Mouse (Mus musculus) midbrain, embryonic 10.5 days (tissue): Measurements from ENCODE around the gene Mpv17l. TPM values are rescaled to one million over a fixed set of nuclear protein-coding genes. Genes with fewer than 3 reads are reported as not detected.
A peak's percentile ranks its signal among the peaks of the same experiment; 100 is the strongest.
"Not testable (repeated sequence)": the region's sequence is repeated elsewhere in the genome, so short reads cannot be mapped to it uniquely, and the experiment has no call there.

ENCODE experiments used
- DNase-seq: peaks from one replicate; pipeline ENCODE4 v3.0.0-alpha.2; 2017; ENCODE audit warnings: low spot score
- H3K27ac ChIP-seq: fragments of 300-500 bp; sonication (generic); replicated peaks from 2 replicates; pipeline ENCODE4 v1.5.1; 2016; ENCODE audit warnings: mild to moderate bottlenecking
- H3K27me3 ChIP-seq: fragments of 300-500 bp; sonication (generic); 2 replicates; pipeline ENCODE4 v1.6.1; 2016; ENCODE audit warnings: low read depth, mild to moderate bottlenecking; ENCODE audit not compliant: poor library complexity, severe bottlenecking
- H3K36me3 ChIP-seq: fragments of 300-500 bp; sonication (generic); 2 replicates; pipeline ENCODE4 v1.6.1; 2016; ENCODE audit warnings: mild to moderate bottlenecking, moderate library complexity
- H3K4me1 ChIP-seq: fragments of 300-500 bp; sonication (generic); 2 replicates; pipeline ENCODE4 v1.6.1; 2016
- H3K4me3 ChIP-seq: fragments of 300-500 bp; sonication (generic); 2 replicates; pipeline ENCODE4 v1.5.1; 2016; ENCODE audit warnings: mild to moderate bottlenecking, moderate library complexity
- H3K9me3 ChIP-seq: fragments of 300-500 bp; sonication (generic); replicated peaks from 2 replicates; pipeline ENCODE4 v1.6.1; 2016; ENCODE audit warnings: mild to moderate bottlenecking
- WGBS: fragments of 180-500 bp; shearing (Covaris S2); methylation state at CpG from one replicate; pipeline ENCODE4 v1.1.7; 2016; 5-methylcytosine and 5-hydroxymethylcytosine counted together
- polyA plus RNA-seq: library from polyadenylated mRNA; unstranded; fragments of >200 nt; fragmentation: Nextera tagmentation; extraction: Ambion mirVana; gene quantifications from 2 replicates; pipeline ENCODE4 v1.2.1, GENCODE M21; 2016

Gene Mpv17l
- polyA plus RNA-seq = 2.9 and 3.2 TPM in 2 replicates

- Histone ChIP-seq H3K4me3 (peak within 1 kb of the TSS; percentile 87), H3K27ac (peak within 1 kb of the TSS; percentile 89), H3K9me3 (no peaks in the 10 kb centered on the region), H3K4me1 (peaks cover 17% of the 10 kb centered on the region), H3K27me3 (no peaks in the 10 kb centered on the region), H3K36me3 (no peaks in the 10 kb centered on the region)
- peak; percentile 98 for DNase-seq
- WGBS = under 1% methylated on average over 47 of the region's 57 CpGs
Observed at GRCm38 (mm10) chr16:13902888-13903483, at the start of gene Mpv17l, which contains the start of gene Pdxdc1. Gene Mpv17l (plus strand): TSS chr16:13903161. Gene Pdxdc1 (minus strand): TSS chr16:13903131.

- Histone ChIP-seq H3K27ac (no peak overlapping the region), H3K4me3 (no peak overlapping the region), H3K4me1 (no peaks in the 10 kb centered on the region), H3K9me3 (no peaks in the 10 kb centered on the region), H3K36me3 (peaks cover 54% of the 10 kb centered on the region), H3K27me3 (no peaks in the 10 kb centered on the region)
- no peak for DNase-seq
- WGBS = 96% methylated on average over 4 of the region's 4 CpGs
Observed at GRCm38 (mm10) chr16:13853886-13854285, 49.1 kb upstream of the Mpv17l start.

GRCm38 (mm10) chr16:13866076-13866475, 36.9 kb upstream of the Mpv17l start:
- Histone ChIP-seq H3K9me3 (no peaks in the 10 kb centered on the region), H3K4me3 (no peak overlapping the region), H3K36me3 (peaks cover 19% of the 10 kb centered on the region), H3K27ac (no peak overlapping the region), H3K4me1 (peaks cover 10% of the 10 kb centered on the region), H3K27me3 (no peaks in the 10 kb centered on the region)
- no peak for DNase-seq
- WGBS = 90% methylated on average over 4 of the region's 4 CpGs

GRCm38 (mm10) chr16:13866616-13867015, 36.3 kb upstream of the Mpv17l start:
- Histone ChIP-seq H3K4me1 (peaks cover 10% of the 10 kb centered on the region), H3K4me3 (no peak overlapping the region), H3K27ac (no peak overlapping the region), H3K9me3 (no peaks in the 10 kb centered on the region), H3K36me3 (peaks cover 21% of the 10 kb centered on the region), H3K27me3 (no peaks in the 10 kb centered on the region)
- 92% methylated on average over 5 of the region's 5 CpGs for WGBS
- no peak for DNase-seq

GRCm38 (mm10) chr16:13867406-13867805, 35.6 kb upstream of the Mpv17l start:
- H3K27me3 ChIP-seq, H3K27ac ChIP-seq, DNase-seq, H3K9me3 ChIP-seq: not testable (repeated sequence)
- 12% methylated on average over 5 of the region's 5 CpGs for WGBS
- H3K4me1 ChIP-seq = peaks cover 10% of the 10 kb centered on the region
- peaks cover 26% of the 10 kb centered on the region for H3K36me3 ChIP-seq
- peak overlapping the region; percentile 57; the same call in 1 of the 2 replicates for H3K4me3 ChIP-seq

GRCm38 (mm10) chr16:13867910-13868514, 34.9 kb upstream of the Mpv17l start:
- H3K27ac ChIP-seq = peak overlapping the region; percentile 84
- DNase-seq = peak; percentile 50
- WGBS = 4% methylated on average over 42 of the region's 42 CpGs
- H3K9me3 ChIP-seq = no peaks in the 10 kb centered on the region
- no peaks in the 10 kb centered on the region for H3K27me3 ChIP-seq
- peak overlapping the region; percentile 57 for H3K4me3 ChIP-seq
- peaks cover 10% of the 10 kb centered on the region for H3K4me1 ChIP-seq
- peaks cover 21% of the 10 kb centered on the region for H3K36me3 ChIP-seq

GRCm38 (mm10) chr16:13875483-13875882, 27.5 kb upstream of the Mpv17l start:
- no peak for DNase-seq
- peaks cover 55% of the 10 kb centered on the region for H3K36me3 ChIP-seq
- H3K4me3 ChIP-seq = no peak overlapping the region
- no peak overlapping the region for H3K27ac ChIP-seq
- 96% methylated on average over 4 of the region's 4 CpGs for WGBS
- H3K4me1 ChIP-seq = no peaks in the 10 kb centered on the region
- H3K9me3 ChIP-seq = no peaks in the 10 kb centered on the region
- no peaks in the 10 kb centered on the region for H3K27me3 ChIP-seq

DNA sequence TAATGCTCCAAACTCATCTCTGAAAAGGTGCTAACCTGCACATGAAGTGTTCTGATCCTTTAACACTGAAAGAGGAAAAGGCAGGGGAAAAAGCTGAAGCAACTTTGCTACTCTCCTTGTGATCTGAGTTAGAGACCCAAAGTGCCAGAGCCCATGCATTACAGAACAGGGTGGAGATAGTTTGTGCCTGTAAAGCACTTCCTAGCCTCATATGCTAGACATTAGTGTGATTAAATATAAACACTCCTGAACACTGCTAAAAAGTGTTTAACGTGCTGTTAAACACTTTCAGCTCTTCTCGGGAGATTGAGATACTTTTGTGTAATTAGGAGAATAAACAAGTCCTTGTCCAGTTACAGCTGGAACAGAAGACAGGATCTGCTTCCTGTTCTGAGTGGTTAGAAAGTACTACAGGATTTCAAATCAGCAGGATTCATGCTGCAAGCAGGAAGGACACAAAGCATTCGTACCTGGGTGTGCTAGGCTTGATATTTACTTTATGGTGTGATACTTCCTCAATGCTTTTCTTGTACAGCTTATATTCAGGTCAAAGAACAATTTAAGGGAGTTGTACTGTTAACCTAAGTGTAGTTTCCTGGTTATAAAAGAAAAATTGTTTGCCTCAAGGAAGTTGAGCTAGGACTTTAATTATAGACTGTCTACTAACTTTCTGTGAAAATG, 19.7 kb upstream of the Mpv17l start:
- DNase-seq = no peak
- H3K36me3 ChIP-seq = peaks cover 10% of the 10 kb centered on the region; the same call in 1 of the 2 replicates
- no peak overlapping the region for H3K4me3 ChIP-seq
- no peaks in the 10 kb centered on the region for H3K27me3 ChIP-seq
- H3K27ac ChIP-seq = no peak overlapping the region
- no peaks in the 10 kb centered on the region for H3K4me1 ChIP-seq
- 78% methylated on average over 3 of the region's 3 CpGs for WGBS
- H3K9me3 ChIP-seq = no peaks in the 10 kb centered on the region

- Histone ChIP-seq H3K36me3 (no peaks in the 10 kb centered on the region), H3K27me3 (no peaks in the 10 kb centered on the region), H3K4me3 (no peak overlapping the region), H3K9me3 (no peaks in the 10 kb centered on the region), H3K4me1 (no peaks in the 10 kb centered on the region), H3K27ac (no peak overlapping the region)
- 87% methylated on average over 2 of the region's 2 CpGs for WGBS
- DNase-seq = no peak
Observed at GRCm38 (mm10) chr16:13890449-13890848, 12.5 kb upstream of the Mpv17l start.

DNA sequence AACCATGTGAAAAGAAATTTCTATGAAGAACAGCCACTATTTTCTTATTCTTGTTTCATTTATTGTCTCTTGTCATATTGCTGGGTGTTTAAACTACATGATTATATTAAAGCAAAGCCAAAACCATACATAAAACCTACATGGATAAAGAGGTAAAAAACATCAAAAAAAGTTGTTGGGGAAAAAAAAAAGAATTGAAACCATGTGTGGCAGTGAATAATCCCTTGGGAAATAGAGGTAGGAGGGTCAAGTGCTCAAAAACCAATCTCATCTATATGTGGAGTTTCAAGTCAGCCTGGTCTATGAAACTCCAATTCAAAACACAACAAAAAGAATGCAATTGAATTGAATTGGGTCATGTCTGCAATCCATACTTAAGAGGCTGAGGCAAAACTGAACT, 10.1 kb upstream of the Mpv17l start:
- H3K27ac ChIP-seq = no peak overlapping the region
- H3K9me3 ChIP-seq = no peaks in the 10 kb centered on the region

DNA sequence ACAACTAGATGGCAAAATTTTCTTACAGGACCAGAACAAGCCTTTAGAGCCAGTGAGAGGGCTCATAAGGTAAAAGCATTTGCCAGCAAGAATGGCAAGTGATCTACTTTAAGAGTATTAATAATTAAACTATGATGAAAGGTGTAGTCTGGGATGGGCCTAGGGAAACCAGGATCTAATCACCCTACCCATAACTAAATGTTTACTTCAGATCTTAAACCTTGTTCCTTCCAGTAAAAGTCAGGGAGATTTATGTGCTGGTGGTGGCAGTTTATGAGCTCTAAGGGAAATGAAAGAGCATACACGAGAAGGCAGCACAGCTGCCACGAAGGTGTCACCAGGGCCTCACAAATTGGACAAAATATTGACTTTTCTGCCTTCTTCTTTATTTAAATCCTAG, 8.9 kb upstream of the Mpv17l start:
- WGBS = 93% methylated on average over 2 of the region's 2 CpGs
- no peak for DNase-seq
- Histone ChIP-seq H3K27ac (no peak overlapping the region), H3K27me3 (no peaks in the 10 kb centered on the region), H3K36me3 (no peaks in the 10 kb centered on the region), H3K4me1 (no peaks in the 10 kb centered on the region), H3K4me3 (no peak overlapping the region), H3K9me3 (no peaks in the 10 kb centered on the region)

More for the DNA sequence above, 10.1 kb upstream of the Mpv17l start:
- no peaks in the 10 kb centered on the region for H3K36me3 ChIP-seq
- DNase-seq = no peak
- no peaks in the 10 kb centered on the region for H3K4me1 ChIP-seq
- H3K27me3 ChIP-seq = no peaks in the 10 kb centered on the region
- H3K4me3 ChIP-seq = no peak overlapping the region

DNA sequence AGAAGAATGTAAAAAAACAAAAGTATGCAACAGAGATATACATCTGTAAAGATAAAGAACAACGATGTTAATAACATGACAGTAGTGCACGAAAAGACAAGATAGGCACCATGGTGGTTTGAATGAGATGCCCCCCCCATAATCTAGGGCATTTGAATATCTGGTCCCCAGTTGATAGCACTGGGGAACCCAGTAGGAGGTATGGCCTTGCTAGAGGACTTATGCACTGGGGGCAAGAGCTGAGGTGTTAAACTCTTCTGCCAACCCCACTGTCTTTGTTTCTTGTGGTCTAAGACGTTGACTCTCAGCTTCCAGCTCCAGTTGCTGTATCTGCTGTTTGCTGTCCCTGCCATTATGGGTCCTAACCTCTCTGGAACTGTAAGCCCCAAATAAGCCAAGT, 7.2 kb upstream of the Mpv17l start:
- Histone ChIP-seq H3K4me3 (no peak overlapping the region), H3K27ac (no peak overlapping the region), H3K9me3 (no peaks in the 10 kb centered on the region), H3K4me1 (no peaks in the 10 kb centered on the region), H3K27me3 (no peaks in the 10 kb centered on the region), H3K36me3 (no peaks in the 10 kb centered on the region)
- DNase-seq = no peak
- 90% methylated on average over 3 of the region's 3 CpGs for WGBS

- Histone ChIP-seq H3K9me3 (no peaks in the 10 kb centered on the region), H3K4me3 (no peak overlapping the region), H3K4me1 (peaks cover 2% of the 10 kb centered on the region), H3K27ac (no peak overlapping the region), H3K27me3 (no peaks in the 10 kb centered on the region), H3K36me3 (no peaks in the 10 kb centered on the region)
- WGBS = 87% methylated on average over 3 of the region's 3 CpGs
- no peak for DNase-seq
Observed at GRCm38 (mm10) chr16:13896357-13896756, 6.6 kb upstream of the Mpv17l start.
